Mouse (Mus musculus): Measurements from ENCODE around the gene Deaf1. TPM values are rescaled to one million over a fixed set of nuclear protein-coding genes. Genes with fewer than 3 reads are reported as not detected.

The Deaf1 gene
- polyA plus RNA-seq (2014; fragmentation: Nextera tagmentation; extraction: Ambion mirVana), result 69.8 and 74.2 TPM in 2 replicates

DNA sequence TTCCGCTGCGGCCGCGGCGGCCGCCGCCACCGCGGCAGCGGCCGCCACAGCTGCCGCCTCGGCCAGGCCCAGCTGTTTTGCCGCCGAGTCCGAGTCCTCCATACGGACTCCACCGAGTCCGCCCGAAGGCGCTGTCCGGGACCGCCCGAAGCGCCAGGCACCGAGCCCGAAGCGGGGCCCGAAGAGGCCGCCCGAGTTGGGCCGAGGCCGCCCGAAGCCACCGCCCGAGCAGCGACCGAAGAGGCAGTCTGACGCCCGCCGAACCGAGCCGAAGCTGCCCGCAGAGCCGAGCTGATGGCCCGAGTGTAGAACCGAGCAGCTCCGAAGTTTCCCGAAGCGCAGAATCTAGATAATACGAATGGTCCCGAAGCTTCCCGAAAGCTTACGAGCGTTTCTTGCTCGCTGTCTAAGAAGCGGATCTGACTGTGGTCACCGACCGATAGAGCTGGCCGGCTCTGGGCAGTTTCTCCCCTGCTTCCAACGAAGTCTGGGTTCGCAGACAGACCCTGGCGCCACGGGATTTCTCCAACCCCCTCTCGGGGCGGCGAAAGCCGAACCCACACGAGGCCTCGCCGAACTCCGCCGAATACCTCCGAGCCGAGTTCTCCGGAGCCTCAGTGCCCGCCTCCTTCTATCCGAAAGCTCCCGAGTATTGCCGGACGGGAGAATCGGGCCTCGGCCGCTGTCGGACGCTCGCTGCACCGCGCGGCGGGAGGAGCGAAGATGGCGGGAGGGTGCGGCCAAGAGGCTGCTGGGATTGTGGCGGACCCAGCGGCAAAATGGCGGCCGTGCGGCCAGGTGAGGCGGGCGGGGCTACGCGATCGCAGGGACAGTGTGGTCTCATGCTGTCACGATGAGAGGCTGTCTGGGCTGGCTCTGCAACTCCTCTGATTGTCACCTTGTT, at the start of gene Deaf1, which contains the start of gene Tmem80:
Deaf1 (minus strand) TSS at position 222 of the 904 bp plus-strand sequence.
Tmem80 (plus strand) TSS at position 271 of the 904 bp plus-strand sequence.
- H3K27me3 ChIP-seq (ENCODE audit: insufficient read depth, low read length), result no peaks in the 10 kb centered on the region
- H3K4me2 ChIP-seq, result peak within 1 kb of the TSS; percentile 100
- WGBS, result under 1% methylated on average over 105 of the region's 105 CpGs
- peak within 1 kb of the TSS; percentile 100 for H3K27ac ChIP-seq (ENCODE audit: low read depth)
- DNase-seq (peak; percentile 100), ATAC-seq (ENCODE audit: insufficient read depth) (peak; percentile 96)
- H3K9me3 ChIP-seq (ENCODE audit: low read depth, low read length), result no peaks in the 10 kb centered on the region
- TF ChIP-seq CTCF (IDR thresholded peaks at IDR 0.05; ENCODE audit: low read depth), result no peak
- H3K4me3 ChIP-seq (ENCODE audit: low read depth, low read length), result peak within 1 kb of the TSS; percentile 72
- H3K4me1 ChIP-seq (ENCODE audit: insufficient read depth), result peaks cover 23% of the 10 kb centered on the region
- peaks cover 21% of the 10 kb centered on the region for H3K36me3 ChIP-seq (ENCODE audit: insufficient read depth)
- peak within 1 kb of the TSS; percentile 89 for H3K9ac ChIP-seq

DNA sequence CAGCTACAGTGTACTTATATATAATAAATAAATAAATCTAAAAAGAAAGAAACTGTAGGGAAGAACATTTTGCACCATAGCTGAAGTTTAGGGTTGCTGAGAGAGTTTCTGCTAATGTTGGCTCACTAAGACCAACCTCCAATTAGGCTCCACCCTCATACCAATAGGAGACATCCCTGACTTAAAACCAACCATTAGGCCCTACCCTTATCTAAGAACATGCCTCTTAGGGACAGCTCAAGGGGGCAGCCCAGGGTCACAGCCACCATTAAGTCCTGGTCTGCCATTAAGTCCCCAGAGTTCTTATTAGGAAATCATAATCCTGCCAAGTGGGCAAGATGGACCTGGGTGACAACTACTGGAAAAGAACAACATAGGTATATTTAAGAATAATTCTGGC, 46.9 kb upstream of the Deaf1 start:
- H3K36me3 ChIP-seq (ENCODE audit: insufficient read depth), result no peaks in the 10 kb centered on the region
- no peak for ATAC-seq (ENCODE audit: insufficient read depth)
- no peak for TF ChIP-seq CTCF (IDR thresholded peaks at IDR 0.05; ENCODE audit: low read depth)
- no peak overlapping the region for H3K9ac ChIP-seq
- no peak overlapping the region for H3K4me2 ChIP-seq
- no peak overlapping the region for H3K27ac ChIP-seq (ENCODE audit: low read depth)
- no peaks in the 10 kb centered on the region for H3K4me1 ChIP-seq (ENCODE audit: insufficient read depth)
- no peak for DNase-seq
- no peaks in the 10 kb centered on the region for H3K9me3 ChIP-seq (ENCODE audit: low read depth, low read length)
- no peaks in the 10 kb centered on the region for H3K27me3 ChIP-seq (ENCODE audit: insufficient read depth, low read length)
- H3K4me3 ChIP-seq (ENCODE audit: low read depth, low read length), result no peak overlapping the region

DNA sequence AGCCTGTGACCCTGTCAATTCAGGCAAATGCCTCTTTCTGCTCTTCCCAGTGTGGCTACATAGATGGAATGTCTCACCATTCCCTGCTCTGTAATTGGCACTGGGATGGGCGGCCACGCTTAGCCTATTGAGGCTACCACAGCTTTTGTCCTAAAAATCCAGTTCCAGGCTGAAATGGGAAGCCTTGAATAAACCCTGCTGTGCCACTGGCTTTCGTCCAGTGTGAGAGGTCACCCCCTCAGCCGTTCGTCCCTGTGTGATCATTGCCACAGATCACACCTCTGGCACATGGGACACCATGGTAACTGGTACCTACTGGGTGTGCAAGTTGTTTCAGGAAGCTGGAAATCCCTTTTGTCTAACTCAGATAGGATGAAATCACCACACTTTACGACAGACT, 46.1 kb upstream of the Deaf1 start:
- Histone ChIP-seq H3K27ac (ENCODE audit: low read depth) (no peak overlapping the region), H3K36me3 (ENCODE audit: insufficient read depth) (no peaks in the 10 kb centered on the region), H3K27me3 (ENCODE audit: insufficient read depth, low read length) (no peaks in the 10 kb centered on the region), H3K4me2 (no peak overlapping the region), H3K9ac (no peak overlapping the region), H3K4me3 (ENCODE audit: low read depth, low read length) (no peak overlapping the region), H3K4me1 (ENCODE audit: insufficient read depth) (no peaks in the 10 kb centered on the region), H3K9me3 (ENCODE audit: low read depth, low read length) (no peaks in the 10 kb centered on the region)
- ATAC-seq (ENCODE audit: insufficient read depth), result no peak
- no peak for DNase-seq
- WGBS, result 69% methylated on average over 6 of the region's 6 CpGs
- no peak for TF ChIP-seq CTCF (IDR thresholded peaks at IDR 0.05; ENCODE audit: low read depth)

DNA sequence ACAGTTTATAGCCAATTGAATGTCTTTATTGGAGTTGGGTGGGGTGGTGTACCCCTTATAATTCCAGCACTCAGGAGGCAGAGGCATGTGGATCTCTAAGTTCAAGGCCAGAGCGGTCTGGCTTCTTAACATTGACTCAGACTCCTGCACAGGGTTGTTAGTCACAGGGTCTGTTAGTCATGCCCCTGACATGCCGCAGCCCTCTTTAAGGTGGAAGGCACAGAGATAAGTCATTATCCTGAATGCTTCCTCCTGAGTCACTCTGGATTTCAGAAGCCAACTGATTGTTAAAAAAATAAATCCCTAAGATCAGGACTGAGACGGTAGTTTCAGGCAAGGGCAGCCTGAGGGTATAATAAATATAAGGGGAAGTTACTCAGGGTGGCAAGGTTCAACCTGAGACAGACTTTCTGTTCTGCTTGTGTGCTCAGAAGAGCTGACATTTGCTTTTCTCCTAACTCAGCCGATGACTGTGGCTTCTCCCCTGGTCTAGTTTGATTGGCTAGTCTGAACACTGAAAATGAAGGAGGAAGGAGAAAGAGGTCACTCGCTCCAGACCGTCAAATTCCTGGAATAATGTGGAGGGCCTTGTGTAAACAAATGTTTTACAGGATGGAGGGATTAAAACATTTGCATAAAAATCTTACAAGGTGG, 44.6 kb upstream of the Deaf1 start:
- no peak overlapping the region for H3K4me3 ChIP-seq (ENCODE audit: low read depth, low read length)
- H3K36me3 ChIP-seq (ENCODE audit: insufficient read depth), result no peaks in the 10 kb centered on the region
- no peak for TF ChIP-seq CTCF (IDR thresholded peaks at IDR 0.05; ENCODE audit: low read depth)
- H3K4me1 ChIP-seq (ENCODE audit: insufficient read depth), result no peaks in the 10 kb centered on the region
- DNase-seq, result no peak
- no peak for ATAC-seq (ENCODE audit: insufficient read depth)
- H3K9ac ChIP-seq, result no peak overlapping the region
- H3K4me2 ChIP-seq, result no peak overlapping the region
- H3K27me3 ChIP-seq (ENCODE audit: insufficient read depth, low read length), result no peaks in the 10 kb centered on the region
- 32% methylated on average over 6 of the region's 6 CpGs for WGBS
- no peak overlapping the region for H3K27ac ChIP-seq (ENCODE audit: low read depth)
- no peaks in the 10 kb centered on the region for H3K9me3 ChIP-seq (ENCODE audit: low read depth, low read length)

DNA sequence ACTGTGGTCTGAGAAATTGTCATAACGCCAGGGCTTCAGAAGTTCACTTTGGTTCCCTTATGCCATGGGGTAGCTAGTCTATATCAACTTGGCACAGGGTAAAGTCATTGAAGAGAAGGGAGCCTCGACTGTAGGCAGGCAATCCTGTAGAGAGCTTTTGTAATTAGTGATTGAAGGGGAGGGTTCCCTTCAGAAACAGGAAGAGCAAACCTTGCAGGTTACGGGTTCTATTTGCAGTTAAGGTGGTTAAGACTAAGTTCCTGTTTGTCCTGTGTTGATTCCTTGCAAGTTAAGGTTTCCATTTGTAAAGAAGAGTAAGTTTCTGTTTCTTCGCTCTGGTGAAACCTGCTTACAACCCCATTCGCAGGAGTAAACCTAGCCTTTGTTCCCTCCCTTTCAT, 42.4 kb upstream of the Deaf1 start:
- no peaks in the 10 kb centered on the region for H3K9me3 ChIP-seq (ENCODE audit: low read depth, low read length)
- no peak overlapping the region for H3K4me2 ChIP-seq
- H3K27me3 ChIP-seq (ENCODE audit: insufficient read depth, low read length), result no peaks in the 10 kb centered on the region
- H3K9ac ChIP-seq, result no peak overlapping the region
- H3K4me1 ChIP-seq (ENCODE audit: insufficient read depth), result no peaks in the 10 kb centered on the region
- TF ChIP-seq CTCF (IDR thresholded peaks at IDR 0.05; ENCODE audit: low read depth), result no peak
- H3K36me3 ChIP-seq (ENCODE audit: insufficient read depth), result no peaks in the 10 kb centered on the region
- H3K4me3 ChIP-seq (ENCODE audit: low read depth, low read length), result no peak overlapping the region
- DNase-seq (no peak), ATAC-seq (ENCODE audit: insufficient read depth) (no peak)
- 57% methylated on average over 5 of the region's 5 CpGs for WGBS
- H3K27ac ChIP-seq (ENCODE audit: low read depth), result no peak overlapping the region

DNA sequence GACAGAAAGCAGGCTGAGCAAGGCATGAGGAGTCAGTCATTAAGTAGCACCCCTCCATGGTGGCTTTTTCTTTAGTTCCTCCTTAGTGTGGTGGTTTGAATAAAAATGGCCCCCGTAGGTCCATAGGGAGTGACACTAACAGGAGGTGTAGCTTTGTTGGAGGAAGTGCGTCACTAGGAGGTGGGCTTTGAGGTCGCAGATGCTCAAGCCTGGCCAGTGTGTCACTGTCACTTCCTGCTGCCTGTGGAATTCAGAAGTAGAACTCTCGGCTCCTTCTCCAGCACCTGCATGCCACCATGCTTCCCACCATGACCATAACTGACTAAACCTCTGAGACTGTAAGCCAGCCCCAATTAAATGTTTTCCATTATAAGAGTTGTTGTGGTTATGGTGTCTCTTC, 39.9 kb upstream of the Deaf1 start:
- H3K4me1 ChIP-seq (ENCODE audit: insufficient read depth), result no peaks in the 10 kb centered on the region
- H3K27ac ChIP-seq (ENCODE audit: low read depth), result no peak overlapping the region
- no peak overlapping the region for H3K4me2 ChIP-seq
- no peak for ATAC-seq (ENCODE audit: insufficient read depth)
- H3K9ac ChIP-seq, result no peak overlapping the region
- H3K36me3 ChIP-seq (ENCODE audit: insufficient read depth), result no peaks in the 10 kb centered on the region
- WGBS, result 69% methylated on average over 4 of the region's 4 CpGs
- no peak overlapping the region for H3K4me3 ChIP-seq (ENCODE audit: low read depth, low read length)
- TF ChIP-seq CTCF (IDR thresholded peaks at IDR 0.05; ENCODE audit: low read depth), result no peak
- no peaks in the 10 kb centered on the region for H3K9me3 ChIP-seq (ENCODE audit: low read depth, low read length)
- DNase-seq, result no peak
- H3K27me3 ChIP-seq (ENCODE audit: insufficient read depth, low read length), result no peaks in the 10 kb centered on the region

DNA sequence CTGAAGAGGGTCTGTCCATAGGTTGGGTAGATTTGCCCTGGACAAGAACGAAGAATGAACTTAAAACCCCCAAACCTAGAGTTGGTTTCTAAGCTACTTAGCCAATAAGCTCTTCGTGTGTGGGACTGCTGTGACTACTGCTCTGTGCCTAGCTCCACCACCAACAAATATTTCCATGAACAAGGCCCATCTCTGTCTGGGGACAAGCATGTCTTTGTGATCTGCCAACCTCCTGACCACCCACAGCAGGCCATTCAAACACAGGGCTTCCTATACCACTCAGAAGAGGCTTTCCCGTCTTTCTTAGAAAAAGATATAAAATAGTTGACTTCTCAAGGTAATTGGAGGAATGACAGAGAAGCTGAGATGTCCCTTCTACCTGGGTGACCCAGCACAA, 37.6 kb upstream of the Deaf1 start:
- H3K27me3 ChIP-seq (ENCODE audit: insufficient read depth, low read length), result no peaks in the 10 kb centered on the region
- ATAC-seq (ENCODE audit: insufficient read depth), result no peak
- WGBS, result 63% methylated on average over 3 of the region's 3 CpGs
- no peaks in the 10 kb centered on the region for H3K9me3 ChIP-seq (ENCODE audit: low read depth, low read length)
- TF ChIP-seq CTCF (IDR thresholded peaks at IDR 0.05; ENCODE audit: low read depth), result no peak
- H3K27ac ChIP-seq (ENCODE audit: low read depth), result no peak overlapping the region
- peak overlapping the region; percentile 2; the same call in 1 of the 2 replicates for H3K9ac ChIP-seq
- H3K4me2 ChIP-seq, result peak overlapping the region; percentile 10; the same call in 1 of the 2 replicates
- no peaks in the 10 kb centered on the region for H3K4me1 ChIP-seq (ENCODE audit: insufficient read depth)
- DNase-seq, result no peak
- no peak overlapping the region for H3K4me3 ChIP-seq (ENCODE audit: low read depth, low read length)
- H3K36me3 ChIP-seq (ENCODE audit: insufficient read depth), result no peaks in the 10 kb centered on the region

Measured in lung, embryonic 14.5 days (tissue).